Mouse (Mus musculus) hematopoietic stem cell, adult 5-6 weeks (primary cell): ENCODE data around the gene Has3. TPM values are rescaled to one million over a fixed set of nuclear protein-coding genes. Genes with fewer than 3 reads are reported as not detected.
"Not testable (repeated sequence)": the region's sequence is repeated elsewhere in the genome, so short reads cannot be mapped to it uniquely, and the experiment has no call there.

Source experiments
- ATAC-seq, 2 experiments: fragments of 125-278 bp in 1 of 2; replicated peaks in 1 of 2; 2 replicates each; pipeline ENCODE4 v1.8.0; 2016 to 2017; ENCODE audit warnings: inconsistent platforms in 2 of 2, mild to moderate bottlenecking in 2 of 2, moderate number of reproducible peaks in 2 of 2, low read depth in 1 of 2, moderate TSS enrichment in 1 of 2; ENCODE audit not compliant: low FRiP score in 2 of 2, poor library complexity in 2 of 2, severe bottlenecking in 2 of 2, insufficient read depth in 1 of 2, low TSS enrichment in 1 of 2
- total RNA-seq: library from RNA; stranded (forward); fragments of 172-1452, 232-1000 nt; gene quantifications from 2 replicates; pipeline ENCODE4 v1.2.3, GENCODE M21; 2017

Has3 gene
- total RNA-seq, 1 experiment from 2014 or later: not detected

- ATAC-seq: no peak
Measured at GRCm38 (mm10) chr8:106919721-106920394, 49.8 kb downstream of the Has3 start.

- no peak for ATAC-seq
Measured at GRCm38 (mm10) chr8:106920395-106920741, 50.3 kb downstream of the Has3 start.

- ATAC-seq: no peak
Measured at GRCm38 (mm10) chr8:106924057-106924456, 54.0 kb downstream of the Has3 start.

- no peak for ATAC-seq
Measured at GRCm38 (mm10) chr8:106924904-106925349, 54.9 kb downstream of the Has3 start.

- no peak for ATAC-seq
Measured at GRCm38 (mm10) chr8:106925446-106925845, 55.4 kb downstream of the Has3 start.

- ATAC-seq: peak; percentile 62 to 68
Measured at GRCm38 (mm10) chr8:106927247-106927646, 57.2 kb downstream of the Has3 start.

GRCm38 (mm10) chr8:106928182-106928581 is 58.1 kb downstream of the Has3 start:
- not testable (repeated sequence) for ATAC-seq

GRCm38 (mm10) chr8:106929155-106929913 is 59.3 kb downstream of the Has3 start:
- ATAC-seq: peak in 1 of 2 experiments; percentile 29; a peak in 1 of 4 replicates

- no peak for ATAC-seq
Measured at GRCm38 (mm10) chr8:106929921-106930320, 59.9 kb downstream of the Has3 start.

- ATAC-seq: no peak
Measured at GRCm38 (mm10) chr8:106932376-106933065, 62.5 kb downstream of the Has3 start.

- ATAC-seq: no peak
Measured at GRCm38 (mm10) chr8:106933506-106934143, 63.6 kb downstream of the Has3 start.

Other genes with a start within 250 kb of the Has3 start
- gene Tango6, start 187.2 kb upstream of the Has3 start, total RNA-seq: 5.4 and 6.2 TPM in 2 replicates
- gene Utp4, start 23.4 kb downstream of the Has3 start, total RNA-seq: 30.8 and 37.9 TPM in 2 replicates
- 4.0 and 8.5 TPM in 2 replicates for gene Sntb2, start 65.5 kb downstream of the Has3 start, total RNA-seq
- 40.3 and 47.9 TPM in 2 replicates for gene Vps4a, start 161.0 kb downstream of the Has3 start, total RNA-seq
- 43.8 and 43.9 TPM in 2 replicates for gene Pdf, start 178.4 kb downstream of the Has3 start, total RNA-seq
- 15.0 and 20.8 TPM in 2 replicates for gene Cog8, start 186.4 kb downstream of the Has3 start, total RNA-seq
- 22.2 and 32.5 TPM in 2 replicates for gene Nip7, start 186.6 kb downstream of the Has3 start, total RNA-seq
- gene Tmed6, start 195.4 kb downstream of the Has3 start, total RNA-seq: not detected in 2 replicates
- 47.8 and 54.0 TPM in 2 replicates for gene Terf2, start 226.3 kb downstream of the Has3 start, total RNA-seq